Mouse (Mus musculus) neural tube, embryonic 13.5 days (tissue): Measurements from ENCODE around the gene Gm17174. TPM values are rescaled to one million over a fixed set of nuclear protein-coding genes. Genes with fewer than 3 reads are reported as not detected.
"Not testable (repeated sequence)": the region's sequence is repeated elsewhere in the genome, so short reads cannot be mapped to it uniquely, and the experiment has no call there.

ENCODE experiments used
- ATAC-seq: fragments of 200-750 bp; cut with Nextera tagmentation; 2 replicates; pipeline ENCODE4 v1.8.0; 2017; ENCODE audit warnings: low read depth, mild to moderate bottlenecking, moderate TSS enrichment, moderate library complexity
- H3K27ac ChIP-seq: fragments of 300-500 bp; sonication (generic); replicated peaks from 2 replicates; pipeline ENCODE4 v1.5.1; 2015; ENCODE audit warnings: moderate library complexity, mild to moderate bottlenecking, inconsistent platforms
- H3K27me3 ChIP-seq: fragments of 300-500 bp; sonication (generic); 2 replicates; pipeline ENCODE4 v1.6.1; 2015; ENCODE audit warnings: mild to moderate bottlenecking, inconsistent platforms
- H3K36me3 ChIP-seq: fragments of 300-500 bp; sonication (generic); 2 replicates; pipeline ENCODE4 v1.6.1; 2015; ENCODE audit warnings: mild to moderate bottlenecking, inconsistent platforms
- H3K4me1 ChIP-seq: fragments of 300-500 bp; sonication (generic); replicated peaks from 2 replicates; pipeline ENCODE4 v1.6.1; 2015; ENCODE audit warnings: inconsistent platforms
- H3K4me2 ChIP-seq: fragments of 300-500 bp; sonication (generic); 2 replicates; pipeline ENCODE4 v1.6.1; 2015; ENCODE audit warnings: inconsistent platforms, mild to moderate bottlenecking, moderate library complexity
- H3K4me3 ChIP-seq: fragments of 300-500 bp; sonication (generic); 2 replicates; pipeline ENCODE4 v1.5.1; 2015; ENCODE audit warnings: mild to moderate bottlenecking, inconsistent platforms
- H3K9ac ChIP-seq: fragments of 300-500 bp; sonication (generic); 2 replicates; pipeline ENCODE4 v1.6.1; 2015; ENCODE audit warnings: moderate library complexity, mild to moderate bottlenecking, inconsistent platforms
- H3K9me3 ChIP-seq: fragments of 300-500 bp; sonication (generic); 2 replicates; pipeline ENCODE4 v1.6.1; 2016; ENCODE audit warnings: inconsistent platforms
- WGBS: fragments of 180-500 bp; shearing (Covaris S2); methylation state at CpG from one replicate; pipeline ENCODE4 v1.1.7; 2015; 5-methylcytosine and 5-hydroxymethylcytosine counted together
- polyA plus RNA-seq: library from polyadenylated mRNA; unstranded; fragments of >200 nt; fragmentation: Nextera tagmentation; extraction: Ambion mirVana; gene quantifications from 2 replicates; pipeline ENCODE4 v1.2.1, GENCODE M21; 2015

Gene Gm17174
- not detected in 2 replicates for polyA plus RNA-seq

GRCm38 (mm10) chr14:51592039-51592438 lies at the start of gene Gm17174:
Gm17174 (minus strand) TSS chr14:51592139.
- H3K27ac ChIP-seq, H3K27me3 ChIP-seq, H3K4me1 ChIP-seq, ATAC-seq, H3K4me3 ChIP-seq, H3K4me2 ChIP-seq, H3K9ac ChIP-seq, H3K36me3 ChIP-seq, H3K9me3 ChIP-seq: not testable (repeated sequence)
- 92% methylated on average over 4 of the region's 4 CpGs for WGBS

DNA sequence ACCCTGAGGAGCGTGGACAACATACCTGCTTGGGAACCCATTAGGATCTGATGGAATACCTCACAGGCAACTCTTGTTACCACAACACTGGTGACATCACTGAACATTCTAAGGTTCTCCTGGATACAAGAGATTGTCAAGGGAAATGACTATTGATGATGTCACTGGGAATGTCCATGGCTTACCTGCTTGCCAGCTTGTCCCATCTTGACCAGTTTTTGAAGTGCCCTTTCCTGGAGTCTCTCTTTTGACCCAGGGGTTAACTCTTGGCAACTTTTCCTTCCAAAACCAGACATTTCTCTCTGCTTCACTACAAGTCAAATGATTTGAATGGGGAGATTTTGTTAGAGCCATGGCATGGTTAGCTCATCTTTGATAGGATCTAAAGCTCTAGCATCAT lies 43.6 kb upstream of the Gm17174 start, which contains the start of gene Gm4181:
Gene Gm4181, minus strand, starts transcription at position 101 of the 400 bp plus-strand sequence.
- H3K27me3 ChIP-seq, H3K4me2 ChIP-seq, H3K4me1 ChIP-seq, H3K9me3 ChIP-seq, H3K36me3 ChIP-seq, H3K4me3 ChIP-seq, H3K9ac ChIP-seq, H3K27ac ChIP-seq, ATAC-seq: not testable (repeated sequence)
- WGBS: 69% methylated on average over 1 of the region's 1 CpGs

GRCm38 (mm10) chr14:51632426-51632825 lies 40.5 kb upstream of the Gm17174 start:
- H3K4me2 ChIP-seq, H3K4me3 ChIP-seq, H3K27ac ChIP-seq, H3K9me3 ChIP-seq, H3K27me3 ChIP-seq, H3K4me1 ChIP-seq, H3K9ac ChIP-seq, ATAC-seq, H3K36me3 ChIP-seq: not testable (repeated sequence)
- 96% methylated on average over 1 of the region's 1 CpGs for whole genome bisulfite sequencing

DNA sequence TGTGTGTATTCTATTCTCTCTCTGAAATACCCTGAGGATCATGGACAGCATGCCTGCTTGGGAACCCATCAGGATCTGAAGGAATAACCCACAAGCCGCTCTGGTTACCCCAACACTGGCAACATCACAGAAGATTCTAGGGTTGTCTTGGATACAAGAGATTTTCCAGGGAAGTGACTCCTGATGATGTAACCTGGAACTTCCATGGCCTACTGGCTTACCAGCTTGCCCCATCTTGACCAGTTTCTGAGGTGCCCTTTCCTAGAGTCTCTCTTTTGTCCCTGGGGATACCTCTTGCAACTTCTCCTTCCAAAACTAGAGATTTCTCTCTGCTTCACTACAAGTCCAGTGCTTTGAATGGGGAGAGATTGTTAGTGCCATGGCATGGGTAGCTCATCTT lies 19.3 kb upstream of the Gm17174 start, which contains the start of gene Gm17078:
Gene Gm17078, minus strand, starts transcription at position 101 of the 400 bp plus-strand sequence.
- H3K4me3 ChIP-seq: no peak within 1 kb of the TSS
- no peak for ATAC-seq
- H3K27ac ChIP-seq: no peak within 1 kb of the TSS
- H3K9ac ChIP-seq: no peak within 1 kb of the TSS
- H3K27me3 ChIP-seq: no peaks in the 10 kb centered on the region
- WGBS: 85% methylated on average over 1 of the region's 1 CpGs
- no peak within 1 kb of the TSS for H3K4me2 ChIP-seq
- H3K36me3 ChIP-seq: no peaks in the 10 kb centered on the region
- no peaks in the 10 kb centered on the region for H3K9me3 ChIP-seq
- H3K4me1 ChIP-seq: no peaks in the 10 kb centered on the region

DNA sequence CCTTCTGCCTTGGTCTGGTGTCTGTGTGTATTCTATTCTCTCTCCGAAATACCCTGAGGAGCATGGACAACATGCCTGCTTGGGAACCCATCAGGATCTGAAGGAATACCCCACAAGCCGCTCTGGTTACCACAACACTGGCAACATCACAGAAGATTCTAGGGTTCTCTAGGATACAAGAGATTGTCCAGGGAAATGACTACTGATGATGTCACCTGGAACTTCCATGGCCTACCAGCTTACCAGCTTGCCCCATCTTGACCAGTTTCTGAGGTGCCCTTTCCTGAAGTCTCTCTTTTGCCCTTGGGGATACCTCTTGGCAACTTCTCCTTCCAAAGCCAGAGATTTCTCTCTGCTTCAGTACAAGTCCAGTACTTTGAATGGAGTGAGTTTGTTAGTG lies 18.0 kb downstream of the Gm17174 start, which contains the start of gene Gm17175:
Gene Gm17175, minus strand, starts transcription at position 101 of the 400 bp plus-strand sequence.
- ATAC-seq, H3K27me3 ChIP-seq, H3K4me2 ChIP-seq, H3K36me3 ChIP-seq, H3K27ac ChIP-seq, H3K4me1 ChIP-seq, H3K9me3 ChIP-seq, H3K4me3 ChIP-seq, H3K9ac ChIP-seq: not testable (repeated sequence)
- 91% methylated on average over 2 of the region's 2 CpGs for WGBS

GRCm38 (mm10) chr14:51552490-51552889 lies 39.4 kb downstream of the Gm17174 start, which contains the start of gene Gm5622:
Gm5622 (plus strand) TSS chr14:51552790.
- Histone ChIP-seq H3K36me3 (no peaks in the 10 kb centered on the region), H3K4me1 (no peaks in the 10 kb centered on the region), H3K4me2 (no peak within 1 kb of the TSS), H3K27ac (no peak within 1 kb of the TSS), H3K4me3 (no peak within 1 kb of the TSS), H3K9me3 (no peaks in the 10 kb centered on the region), H3K9ac (no peak within 1 kb of the TSS), H3K27me3 (no peaks in the 10 kb centered on the region)
- ATAC-seq: no peak
- 95% methylated on average over 4 of the region's 4 CpGs for WGBS

Other genes with a start within 250 kb of the Gm17174 start
- gene Gm7247, start 230.4 kb downstream of the Gm17174 start, polyA plus RNA-seq: not detected in 2 replicates
- not detected in 2 replicates for gene Vmn2r88, start 181.3 kb downstream of the Gm17174 start, polyA plus RNA-seq
- gene Vmn2r89, start 140.3 kb downstream of the Gm17174 start, polyA plus RNA-seq: not detected in 2 replicates
- not detected in 2 replicates for gene Gm5622, start 39.3 kb downstream of the Gm17174 start, polyA plus RNA-seq
- not detected in 2 replicates for gene Gm17175, start 18.1 kb downstream of the Gm17174 start, polyA plus RNA-seq
- gene Gm17078, start 19.2 kb upstream of the Gm17174 start, polyA plus RNA-seq: not detected in 2 replicates
- not detected in 2 replicates for gene Gm4181, start 43.5 kb upstream of the Gm17174 start, polyA plus RNA-seq
- not detected in 2 replicates for gene Gm17079, start 103.3 kb upstream of the Gm17174 start, polyA plus RNA-seq
- not detected in 2 replicates for gene Gm5800, start 125.0 kb upstream of the Gm17174 start, polyA plus RNA-seq
- not detected in 2 replicates for gene Ang4, start 181.5 kb upstream of the Gm17174 start, polyA plus RNA-seq
- gene AY358078, start 207.9 kb upstream of the Gm17174 start, polyA plus RNA-seq: not detected in 2 replicates